Mouse (Mus musculus) olfactory bulb, adult 2 months (tissue): ENCODE measurements around the gene Mab21l1. TPM values are rescaled to one million over a fixed set of nuclear protein-coding genes. Genes with fewer than 3 reads are reported as not detected.

ENCODE experiments used
- H3K27ac ChIP-seq: fragments of 200-500 bp; 2 replicates; pipeline ENCODE4 v1.5.1; 2012; ENCODE audit warnings: low read depth, low read length; ENCODE audit not compliant: insufficient read depth
- H3K4me1 ChIP-seq: fragments of 200-500 bp; 2 replicates; pipeline ENCODE4 v1.6.1; 2012; ENCODE audit warnings: low read length; ENCODE audit not compliant: control insufficient read depth, insufficient read depth
- H3K4me3 ChIP-seq: fragments of 200-500 bp; 2 replicates; pipeline ENCODE4 v1.5.1; 2012; ENCODE audit warnings: mild to moderate bottlenecking, low read depth, low read length, moderate library complexity; ENCODE audit not compliant: insufficient read depth
- CTCF ChIP-seq: fragments of 200-500 bp; IDR thresholded peaks from 2 replicates; pipeline ENCODE4 v1.5.1; 2012; ENCODE audit warnings: low read depth, mild to moderate bottlenecking, low read length, moderate library complexity; ENCODE audit not compliant: insufficient read depth
- POLR2A ChIP-seq: fragments of 200-500 bp; IDR thresholded peaks from 2 replicates; pipeline ENCODE4 v1.6.1; 2012; ENCODE audit warnings: mild to moderate bottlenecking, low read depth, low read length, moderate library complexity; ENCODE audit not compliant: insufficient read depth
- WGBS: fragments of 180-500 bp; shearing (Covaris S2); methylation state at CpG from one replicate; pipeline ENCODE4 v1.1.7; 2018; 5-methylcytosine and 5-hydroxymethylcytosine counted together
- polyA plus RNA-seq: library from polyadenylated mRNA; stranded (reverse); fragments of >200 nt; gene quantifications from 2 replicates; pipeline ENCODE4 v1.2.4, GENCODE M21; 2012; ENCODE audit warnings: low replicate concordance; ENCODE audit not compliant: missing spikeins, insufficient read depth, insufficient read length

Mab21l1 gene
- polyA plus RNA-seq, 1 experiment = not detected

DNA sequence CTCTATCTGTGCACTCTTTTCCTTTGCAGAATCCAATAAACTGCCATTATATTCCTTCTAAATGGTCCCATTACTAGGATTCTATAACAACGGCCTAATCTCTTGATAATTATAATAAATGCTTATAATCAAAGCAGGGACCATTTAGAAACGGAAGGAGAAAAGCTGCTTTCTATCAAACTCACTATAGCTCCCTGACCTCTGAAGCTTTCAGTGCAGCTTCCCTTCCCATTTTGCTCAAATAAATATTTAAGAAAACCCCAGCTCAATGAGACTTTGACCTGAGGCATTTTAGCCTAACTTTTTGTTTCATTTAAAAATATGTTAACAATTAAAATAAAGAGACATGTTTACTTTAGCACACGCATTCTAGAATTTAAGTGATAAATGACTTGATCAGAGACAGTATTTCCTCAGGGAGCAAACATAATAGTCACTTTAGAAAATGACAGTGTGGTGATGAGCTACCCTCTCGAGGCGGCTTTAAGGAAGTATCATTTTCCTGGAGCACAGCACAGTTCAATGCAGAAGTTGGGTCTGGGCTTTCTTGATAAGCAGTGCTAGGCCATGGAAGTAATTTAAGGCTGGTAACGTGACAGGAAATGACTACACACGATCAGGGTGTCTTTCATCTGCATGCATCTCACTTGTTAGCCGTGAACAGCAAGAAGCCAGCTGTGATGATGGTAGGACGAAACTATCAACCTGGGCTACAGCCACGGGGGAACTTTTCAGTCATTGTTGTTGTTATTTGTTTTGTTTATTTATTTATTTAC lies 46.4 kb downstream of the Mab21l1 start:
- H3K27ac ChIP-seq = no peak overlapping the region
- no peak for TF ChIP-seq POLR2A
- TF ChIP-seq CTCF = no peak
- H3K4me3 ChIP-seq = no peak overlapping the region
- WGBS = 72% methylated on average over 10 of the region's 10 CpGs
- H3K4me1 ChIP-seq = no peaks in the 10 kb centered on the region

DNA sequence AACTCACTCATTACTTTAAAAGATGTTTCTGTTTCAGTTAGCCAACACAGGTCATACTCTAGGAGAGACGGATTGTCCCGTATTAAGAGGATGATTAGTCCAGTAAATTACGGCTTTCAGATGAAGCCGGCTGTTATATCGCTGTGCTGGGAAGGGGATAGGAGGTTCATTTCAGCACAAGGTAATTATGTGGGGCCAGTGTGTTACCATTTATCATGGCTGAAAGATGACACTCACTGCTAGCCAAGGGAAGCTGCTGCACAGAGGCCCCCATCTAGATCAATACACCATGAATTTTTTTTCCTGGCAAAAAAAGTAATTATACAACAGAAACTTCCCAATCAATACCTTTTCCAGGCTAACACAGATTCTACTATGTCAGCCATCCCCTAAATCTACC lies 47.9 kb downstream of the Mab21l1 start:
- Histone ChIP-seq H3K4me1 (no peaks in the 10 kb centered on the region), H3K4me3 (no peak overlapping the region), H3K27ac (no peak overlapping the region)
- WGBS = 53% methylated on average over 5 of the region's 5 CpGs
- TF ChIP-seq POLR2A (no peak), CTCF (no peak)
